Mouse (Mus musculus): ENCODE data around the gene Cluap1. TPM values are rescaled to one million over a fixed set of nuclear protein-coding genes. Genes with fewer than 3 reads are reported as not detected.
"Not testable (repeated sequence)": the region's sequence is repeated elsewhere in the genome, so short reads cannot be mapped to it uniquely, and the experiment has no call there.

Cluap1 gene
- total RNA-seq, 4 experiments from 2014 or later: 23.0 to 30.6 (median 28.1) TPM

GRCm38 (mm10) chr16:3934091-3934490 lies 25.5 kb downstream of the Cluap1 start:
- DNase-seq (ENCODE audit: low spot score in 2 of 2): no peak

GRCm38 (mm10) chr16:3934701-3935100 lies 26.1 kb downstream of the Cluap1 start:
- no peak for DNase-seq (ENCODE audit: low spot score in 2 of 2)

GRCm38 (mm10) chr16:3951141-3951540 lies 42.5 kb downstream of the Cluap1 start:
- no peak for DNase-seq (ENCODE audit: low spot score in 2 of 2)

- DNase-seq (ENCODE audit: low spot score in 2 of 2): no peak
Observed at GRCm38 (mm10) chr16:3956369-3956768, 47.8 kb downstream of the Cluap1 start.

GRCm38 (mm10) chr16:3959261-3959660 lies 50.7 kb downstream of the Cluap1 start:
- DNase-seq (ENCODE audit: low spot score in 2 of 2): no peak

- no peak for DNase-seq (ENCODE audit: low spot score in 2 of 2)
Observed at GRCm38 (mm10) chr16:3964990-3965389, 56.4 kb downstream of the Cluap1 start.

GRCm38 (mm10) chr16:3965534-3965933 lies 56.9 kb downstream of the Cluap1 start:
- no peak for DNase-seq (ENCODE audit: low spot score in 2 of 2)

- DNase-seq (ENCODE audit: low spot score in 2 of 2): not testable (repeated sequence)
Observed at GRCm38 (mm10) chr16:3974456-3974855, 65.9 kb downstream of the Cluap1 start.

- no peak for DNase-seq (ENCODE audit: low spot score in 2 of 2)
Observed at GRCm38 (mm10) chr16:3975658-3976057, 67.1 kb downstream of the Cluap1 start.

GRCm38 (mm10) chr16:3976251-3976671 lies 67.7 kb downstream of the Cluap1 start, which contains the start of gene Nlrc3:
Gene Nlrc3 (minus strand): TSS chr16:3976632.
- DNase-seq (ENCODE audit: low spot score in 2 of 2): no peak

- no peak for DNase-seq (ENCODE audit: low spot score in 2 of 2)
Observed at GRCm38 (mm10) chr16:3976712-3977111, 68.1 kb downstream of the Cluap1 start.

GRCm38 (mm10) chr16:3982173-3982572 lies 73.6 kb downstream of the Cluap1 start:
- DNase-seq (ENCODE audit: low spot score in 2 of 2): no peak

- DNase-seq (ENCODE audit: low spot score in 2 of 2): no peak
Observed at GRCm38 (mm10) chr16:3983146-3983700, 74.6 kb downstream of the Cluap1 start.

GRCm38 (mm10) chr16:3988410-3988809 lies 79.8 kb downstream of the Cluap1 start:
- DNase-seq (ENCODE audit: low spot score in 2 of 2): no peak

Small RNAs within 50 kb of the gene (microRNA-seq; reads per million reads assigned to microRNA genes)
- 0 reads per million in 2 experiments for gene Gm23493

Other genes with a start within 250 kb of the Cluap1 start
- not detected for gene Mefv, start 190.7 kb upstream of the Cluap1 start, total RNA-seq (2022)
- gene Zfp263, start 164.7 kb upstream of the Cluap1 start, total RNA-seq (2022): 10 to 100 TPM; 19.0 to 20.2 (median 19.6) TPM
- not detected for gene Olfr15, start 77.9 kb upstream of the Cluap1 start, total RNA-seq (2022)
- 1 to 10 TPM; 4.2 to 5.3 (median 4.7) TPM for gene Zfp174, start 61.5 kb upstream of the Cluap1 start, total RNA-seq (2022)
- 100 to 1,000 TPM; 109 to 146 (median 127) TPM for gene Naa60, start 36.4 kb upstream of the Cluap1 start, total RNA-seq (2022)
- gene Zfp597, start 24.2 kb upstream of the Cluap1 start, total RNA-seq (2022): 10 to 100 TPM; 26.0 to 29.7 (median 27.4) TPM
- 1 to 10 TPM in 2 of 4 experiments, under 1 TPM in 1, not detected in 1; 0.96 to 1.2 (median 1.0) TPM for gene Gm20695, start 24.2 kb upstream of the Cluap1 start, total RNA-seq (2022)
- 10 to 100 TPM in 1 of 4 experiments, 1 to 10 TPM in 3; 7.9 to 12.0 (median 8.6) TPM for gene 1700037C18Rik, start 112 bp upstream of the Cluap1 start, total RNA-seq (2022)
- 1 to 10 TPM; 1.6 to 2.6 (median 2.4) TPM for gene Nlrc3, start 67.8 kb downstream of the Cluap1 start, total RNA-seq (2022)
- gene Slx4, start 95.0 kb downstream of the Cluap1 start, total RNA-seq (2022): 10 to 100 TPM; 46.2 to 51.1 (median 47.8) TPM
- gene Dnase1, start 128.1 kb downstream of the Cluap1 start, total RNA-seq (2022): not detected
- gene Trap1, start 169.0 kb downstream of the Cluap1 start, total RNA-seq (2022): 10 to 100 TPM; 69.8 to 76.9 (median 73.8) TPM

All from left cerebral cortex, adult 8-10 months (tissue).